Mouse (Mus musculus): Measurements from ENCODE around the gene 4930544D05Rik.

The 4930544D05Rik gene

GRCm38 (mm10) chr11:70657573-70657972, 41.9 kb downstream of the 4930544D05Rik start:
- DNase-seq = no peak

DNA sequence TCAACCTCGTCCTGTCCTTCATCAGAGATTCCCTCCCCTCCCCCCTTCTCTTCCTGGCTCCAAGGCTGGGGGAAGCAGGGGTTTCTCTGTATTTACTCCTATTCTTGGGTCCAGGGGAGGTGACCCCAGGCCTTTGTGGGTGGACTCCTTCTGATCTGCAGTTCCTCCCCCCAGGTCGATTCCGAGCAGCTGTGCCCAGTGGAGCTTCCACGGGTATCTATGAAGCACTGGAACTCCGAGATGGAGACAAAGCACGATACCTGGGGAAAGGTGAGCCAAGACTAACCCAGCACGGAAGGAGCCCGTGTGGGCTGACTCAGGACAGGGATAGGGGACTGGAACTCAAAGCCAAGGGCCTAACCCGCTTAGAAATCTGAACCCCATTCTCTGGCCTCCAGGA, 42.3 kb downstream of the 4930544D05Rik start:
- DNase-seq = no peak

GRCm38 (mm10) chr11:70658521-70658920, 42.9 kb downstream of the 4930544D05Rik start:
- DNase-seq = no peak

- DNase-seq = no peak
Observed at GRCm38 (mm10) chr11:70658942-70659341, 43.3 kb downstream of the 4930544D05Rik start.

GRCm38 (mm10) chr11:70660571-70660970, 44.9 kb downstream of the 4930544D05Rik start:
- DNase-seq = no peak

DNA sequence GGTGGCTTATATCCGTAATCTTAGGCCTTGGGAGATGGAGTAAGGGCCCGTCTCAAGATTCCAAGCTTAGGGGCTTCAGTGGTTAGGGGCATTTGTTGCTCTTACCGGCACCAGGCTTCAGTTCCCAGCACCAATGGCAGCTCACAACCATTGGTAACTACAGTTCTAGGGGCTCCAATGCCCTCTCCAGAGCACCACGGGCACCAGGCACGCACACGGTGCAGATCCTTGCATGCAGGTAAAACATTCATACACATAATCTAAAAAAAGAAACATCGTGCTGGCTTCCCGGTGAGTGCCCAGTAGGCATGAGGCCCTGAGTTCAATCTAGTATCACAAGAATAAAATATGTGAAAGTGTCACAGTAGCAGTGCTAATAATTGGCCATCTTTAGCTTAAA, 47.5 kb downstream of the 4930544D05Rik start:
- DNase-seq = no peak

DNA sequence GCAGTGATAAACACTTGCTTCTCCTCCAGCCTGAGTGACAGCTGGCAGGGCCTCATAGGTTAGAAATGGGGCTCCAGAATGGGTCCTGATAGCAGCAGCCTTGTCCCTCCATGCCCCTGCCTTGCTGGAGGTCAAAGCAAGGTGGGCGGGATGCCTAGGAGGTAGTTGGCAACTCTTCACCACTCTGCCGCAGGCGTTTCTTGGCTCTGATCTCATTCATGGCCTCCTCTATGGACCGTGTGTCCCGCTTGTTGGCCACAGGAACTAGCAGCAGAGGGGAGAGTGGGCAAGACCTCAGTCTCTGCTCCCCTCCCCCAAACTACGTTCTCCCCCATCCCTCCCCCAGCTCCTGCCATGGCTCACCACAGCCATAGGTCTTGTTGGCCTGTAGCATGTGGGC, 48.3 kb downstream of the 4930544D05Rik start:
- DNase-seq = no peak

DNA sequence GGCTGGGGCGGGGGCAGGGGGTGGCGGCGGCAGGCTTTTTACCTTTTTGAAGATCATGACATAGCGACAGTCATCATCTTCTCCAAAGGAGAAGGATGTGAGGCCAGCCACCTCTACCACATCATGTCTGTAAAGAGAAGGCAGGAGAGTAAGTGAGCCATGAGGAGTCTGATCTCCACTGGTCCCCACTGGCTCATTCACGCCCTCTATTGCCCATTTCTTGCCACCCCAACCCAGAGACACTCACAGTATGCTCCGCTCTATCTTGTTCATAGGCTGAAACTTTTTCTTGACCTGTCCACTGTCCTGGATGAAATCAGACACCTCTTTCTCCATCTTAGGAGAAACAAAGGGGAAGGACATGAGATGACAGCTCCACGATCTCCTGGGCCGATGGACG, 49.1 kb downstream of the 4930544D05Rik start:
- DNase-seq = no peak
